Comparison of ENCODE assay signal across 9 mouse cellular contexts in the genomic region with DNA sequence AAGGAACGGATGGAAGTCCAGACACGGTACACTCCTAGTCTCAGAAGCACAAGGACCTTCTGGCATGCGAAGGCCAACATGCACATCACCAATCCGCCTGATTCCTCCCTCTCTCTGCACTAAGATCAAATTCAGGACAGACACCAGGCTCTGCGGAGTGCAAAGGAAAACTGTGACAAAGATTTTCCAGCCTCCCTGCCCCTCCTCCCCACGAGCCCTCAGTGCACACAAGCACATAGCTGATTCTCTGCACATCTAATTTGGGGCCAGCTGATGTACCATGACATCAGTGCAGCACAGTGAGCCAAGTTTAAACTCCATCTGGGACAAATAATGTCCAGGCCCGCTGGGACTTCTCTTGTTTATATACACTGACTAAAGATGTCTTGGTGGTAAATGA.
DNase-seq lines count a peak whose midpoint lies in the region; ATAC-seq and TF ChIP-seq lines count a peak whose summit lies in the region.
"Had no signal": no experiment of that assay in that cellular context is flagged by ENCODE, and none has a peak within 500 bp of the region (broad histone marks: within the 10 kb centered on the region; RNA-seq: fewer than 3 reads in every experiment).

No protein-coding gene starts in this region.

- H3K36me3 ChIP-seq in embryonic facial prominence, embryonic 15.5 days, result no peaks in the 10 kb centered on the region; the same call in 1 of the 2 replicates
- H3K36me3 ChIP-seq in heart, embryonic 10.5 days, result peaks cover 12% of the 10 kb centered on the region; the same call in 1 of the 2 replicates
- H3K36me3 ChIP-seq in lung, embryonic 16.5 days (ENCODE audit: control insufficient read depth, insufficient read depth, low read length), result 0 out of 2 replicates have a peak, but pooled peaks cover 2% of the 10 kb centered on the region
- H3K36me3 ChIP-seq: midbrain, embryonic 12.5 days had no signal

- H3K9me3 ChIP-seq in embryonic facial prominence, embryonic 15.5 days (replicated peaks), result no peaks in the 10 kb centered on the region
- H3K9me3 ChIP-seq in heart, embryonic 10.5 days, result no peaks in the 10 kb centered on the region
- no peaks in the 10 kb centered on the region for H3K9me3 ChIP-seq in lung, embryonic 16.5 days (ENCODE audit: control insufficient read depth, low read length)
- H3K9me3 ChIP-seq: midbrain, embryonic 12.5 days had no signal

- H3K4me2 ChIP-seq in embryonic facial prominence, embryonic 15.5 days (replicated peaks), result no peak overlapping the region
- no peak overlapping the region for H3K4me2 ChIP-seq in lung, embryonic 16.5 days (ENCODE audit: low read depth, low read length)
- H3K4me2 ChIP-seq: midbrain, embryonic 12.5 days had no signal

- no peaks in the 10 kb centered on the region for H3K27me3 ChIP-seq in embryonic facial prominence, embryonic 15.5 days
- H3K27me3 ChIP-seq in heart, embryonic 10.5 days (ENCODE audit: insufficient read depth, poor library complexity, severe bottlenecking), result no peaks in the 10 kb centered on the region
- H3K27me3 ChIP-seq in lung, embryonic 16.5 days (ENCODE audit: control insufficient read depth, insufficient read depth, low read depth, low read length), result no peaks in the 10 kb centered on the region
- H3K27me3 ChIP-seq: midbrain, embryonic 12.5 days had no signal

- intact Hi-C loops in left cerebral cortex, adult 2 months (cut with DNase I), result no loop called here

- peaks cover 28% of the 10 kb centered on the region for H3K4me1 ChIP-seq in embryonic facial prominence, embryonic 15.5 days
- peaks cover 48% of the 10 kb centered on the region for H3K4me1 ChIP-seq in heart, embryonic 10.5 days
- peaks cover 9% of the 10 kb centered on the region for H3K4me1 ChIP-seq in lung, embryonic 16.5 days (replicated peaks; ENCODE audit: control insufficient read depth, insufficient read depth, low read length)

- TF ChIP-seq CTCF in left cerebral cortex, adult 2 months (IDR thresholded peaks at IDR 0.05), result no peak

- no peak overlapping the region for H3K4me3 ChIP-seq in embryonic facial prominence, embryonic 15.5 days (replicated peaks)
- no peak overlapping the region for H3K4me3 ChIP-seq in heart, embryonic 10.5 days
- no peak overlapping the region for H3K4me3 ChIP-seq in lung, embryonic 16.5 days (ENCODE audit: low read length)
- H3K4me3 ChIP-seq in left cerebral cortex, adult 2 months, result no peak overlapping the region
- H3K4me3 ChIP-seq: midbrain, embryonic 12.5 days had no signal

- ATAC-seq in embryonic facial prominence, embryonic 15.5 days (ENCODE audit: insufficient number of reproducible peaks, low FRiP score, low TSS enrichment, low read depth), result peak; percentile 90
- peak; percentile 91 for ATAC-seq in lung, embryonic 16.5 days (ENCODE audit: low read depth)
- ATAC-seq in cerebellum, adult (ENCODE audit: insufficient number of reproducible peaks, low FRiP score, low TSS enrichment), result no peak
- ATAC-seq in activated CD4-positive, CD25-positive, alpha-beta regulatory T cell, adult 4 months, result no peak

- no peak overlapping the region for H3K9ac ChIP-seq in embryonic facial prominence, embryonic 15.5 days
- no peak overlapping the region for H3K9ac ChIP-seq in lung, embryonic 16.5 days (ENCODE audit: low read length)
- H3K9ac ChIP-seq: midbrain, embryonic 12.5 days had no signal

- DNase-seq in layer of hippocampus, adult 8-10 months (ENCODE audit: low spot score in 2 of 2), result peak; percentile 39 to 49
- no peak for DNase-seq in layer of hippocampus, postnatal 25 days (ENCODE audit: extremely low spot score in 1 of 2, low spot score in 1 of 2)
- no peak for DNase-seq in heart, embryonic 10.5 days (ENCODE audit: low spot score)
- no peak for DNase-seq in left cerebral cortex, adult 2 months (ENCODE audit: extremely low spot score in 1 of 2, low spot score in 2 of 2)

- WGBS in embryonic facial prominence, embryonic 15.5 days, result 19% methylated on average over 7 of the region's 7 CpGs
- 54% methylated on average over 7 of the region's 7 CpGs for WGBS in heart, embryonic 10.5 days
- 61% methylated on average over 7 of the region's 7 CpGs for WGBS in lung, embryonic 16.5 days

- H3K27ac ChIP-seq in embryonic facial prominence, embryonic 15.5 days (replicated peaks), result peak overlapping the region; percentile 85
- peak overlapping the region; percentile 33; the same call in 1 of the 2 replicates for H3K27ac ChIP-seq in heart, embryonic 10.5 days
- peak overlapping the region; percentile 86 for H3K27ac ChIP-seq in lung, embryonic 16.5 days (ENCODE audit: low read length)
- no peak overlapping the region for H3K27ac ChIP-seq in left cerebral cortex, adult 2 months
- H3K27ac ChIP-seq: midbrain, embryonic 12.5 days had no signal

Comparison
In these comparisons a context has a peak if more than half of its experiments do, and no peak if none do; other contexts are left out.
1. DNase-seq: peak in layer of hippocampus, adult 8-10 months (2 of 2); none in layer of hippocampus, postnatal 25 days (0 of 2), heart, embryonic 10.5 days (single experiment) and left cerebral cortex, adult 2 months (0 of 2).
2. ATAC-seq: peak in embryonic facial prominence, embryonic 15.5 days (single experiment) and lung, embryonic 16.5 days (single experiment); none in cerebellum, adult (single experiment) and activated CD4-positive, CD25-positive, alpha-beta regulatory T cell, adult 4 months (single experiment).